Mouse (Mus musculus): Measurements from ENCODE around the gene Ccdc7a.

Ccdc7a gene

DNA sequence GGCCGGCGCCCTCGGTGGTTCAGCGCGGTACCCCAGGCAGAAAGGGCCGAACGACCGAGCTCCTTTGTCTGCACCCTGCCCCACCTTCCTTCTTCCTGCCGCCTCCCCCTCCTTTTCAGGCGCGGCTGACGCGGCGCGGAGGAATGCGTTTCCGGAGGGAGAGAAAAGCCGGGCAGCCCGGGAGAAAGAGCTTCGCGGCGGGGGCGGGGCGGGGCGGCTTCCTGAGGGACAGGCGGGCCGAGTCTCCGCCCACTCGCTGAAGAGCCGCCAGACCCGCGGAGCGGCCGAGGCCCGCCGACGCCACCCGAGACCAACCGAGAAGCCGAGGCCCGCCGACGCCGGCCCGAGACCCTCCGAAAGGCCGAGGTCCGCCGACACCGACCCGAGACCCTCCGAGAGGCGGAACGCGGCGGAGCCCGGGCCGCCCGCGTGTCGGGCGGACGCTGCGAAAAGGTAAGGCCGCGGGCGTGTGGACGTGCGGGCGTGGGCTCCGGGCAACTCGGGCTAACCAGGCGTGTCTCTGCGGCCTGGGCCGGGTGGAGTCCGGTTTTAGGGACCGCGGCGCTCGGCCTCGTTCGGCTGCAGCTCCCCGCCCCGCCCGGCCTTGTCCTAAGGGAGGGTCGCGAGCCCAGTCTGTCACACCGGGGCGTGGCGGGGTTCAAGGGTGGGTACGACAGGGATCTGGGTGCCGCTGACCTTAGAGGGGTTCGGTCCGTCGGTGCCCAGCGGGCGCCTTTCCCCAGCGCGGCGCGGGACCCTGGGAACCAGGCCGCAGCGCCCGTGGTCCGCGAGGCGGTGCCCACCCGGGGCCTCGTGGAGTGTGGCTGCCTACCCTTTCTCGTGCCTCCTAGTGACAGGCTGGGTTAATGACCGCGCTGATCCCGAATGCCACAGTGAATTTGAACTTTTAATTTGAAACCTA, 379.5 kb downstream of the Ccdc7a start, which contains the start of gene Itgb1:
TSS of gene Itgb1 (plus strand) at position 148 of the 922 bp plus-strand sequence.
- DNase-seq (ENCODE audit: low spot score) = peak; percentile 74

DNA sequence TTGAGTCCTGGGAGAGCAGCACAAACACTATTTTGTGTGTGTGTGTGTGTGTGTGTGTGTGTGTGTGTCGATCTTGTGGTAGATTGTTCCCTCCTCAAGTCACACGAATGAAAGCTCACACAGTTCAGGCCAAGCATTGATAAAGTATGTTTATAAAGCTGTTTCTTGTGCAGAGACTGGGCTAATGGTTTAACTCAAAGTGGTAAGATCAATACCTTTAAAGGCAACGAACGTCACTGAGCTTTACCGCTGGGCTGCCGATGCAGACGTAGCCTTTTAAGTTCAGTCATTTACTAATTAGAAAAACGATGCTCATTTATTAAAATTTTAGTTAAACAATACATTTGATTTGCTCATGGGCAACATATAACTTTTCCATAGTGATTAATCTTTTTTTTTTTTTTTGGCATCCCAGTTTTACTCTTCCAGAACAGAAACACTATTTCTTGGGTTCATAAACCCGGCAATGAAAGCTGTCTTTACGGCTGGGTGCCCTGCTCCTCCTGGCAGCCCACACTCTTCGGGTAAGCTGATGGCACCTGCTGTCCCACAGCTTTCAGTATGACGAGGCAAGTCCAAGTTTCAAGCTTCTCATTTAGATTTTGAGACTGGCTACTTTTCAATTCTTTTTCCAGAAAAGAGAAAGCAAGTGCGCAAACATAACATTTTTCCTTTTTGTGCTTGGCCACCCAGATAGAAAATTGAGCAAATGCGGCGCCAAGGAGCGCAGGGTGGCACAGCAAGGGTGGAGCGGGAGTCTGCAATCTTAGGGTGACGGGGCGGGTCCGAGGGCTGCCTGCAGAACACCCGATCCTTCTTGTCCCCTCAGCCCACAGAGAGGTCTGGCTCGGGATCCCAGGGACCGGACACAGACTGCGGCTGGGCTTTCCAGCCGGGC, 380.5 kb downstream of the Ccdc7a start:
- DNase-seq (ENCODE audit: low spot score) = no peak

Data from left cerebral cortex, adult 11 months (tissue).